Mouse (Mus musculus) ES-E14 (cell line): ENCODE data around the gene Ndufa8. TPM values are rescaled to one million over a fixed set of nuclear protein-coding genes. Genes with fewer than 3 reads are reported as not detected.
A peak's percentile ranks its signal among the peaks of the same experiment; 100 is the strongest.

Experiments used
- DNase-seq: peaks from one replicate; pipeline ENCODE4 v3.0.0-alpha.2; 2013; ENCODE audit warnings: low read depth, low spot score
- H3K27ac ChIP-seq: 2 replicates; pipeline ENCODE4 v1.5.1; 2012; ENCODE audit warnings: low read depth, mild to moderate bottlenecking, low read length, moderate library complexity, mixed read lengths; ENCODE audit not compliant: poor library complexity, insufficient read depth, severe bottlenecking
- H3K36me3 ChIP-seq: 2 replicates; pipeline ENCODE4 v1.6.1; 2012; ENCODE audit warnings: mild to moderate bottlenecking, low read length, moderate library complexity, mixed read lengths; ENCODE audit not compliant: control insufficient read depth, poor library complexity, insufficient read depth, severe bottlenecking
- H3K4me1 ChIP-seq, 2 experiments: fragments of 150-350 bp in 1 of 2; sonication (generic) in 1 of 2; 2 replicates each; pipeline ENCODE4 v1.6.1; 2012; ENCODE audit warnings: low read length in 2 of 2, mild to moderate bottlenecking in 1 of 2, mixed read lengths in 1 of 2; ENCODE audit not compliant: control insufficient read depth in 2 of 2, insufficient read depth in 2 of 2, poor library complexity in 1 of 2
- H3K4me3 ChIP-seq, 2 experiments: fragments of 150-350 bp in 1 of 2; sonication (generic) in 1 of 2; 2 replicates each; pipeline ENCODE4 v1.5.1; 2012; ENCODE audit warnings: low read length in 2 of 2, low read depth in 1 of 2, mild to moderate bottlenecking in 1 of 2, mixed read lengths in 1 of 2; ENCODE audit not compliant: insufficient read depth in 1 of 2, poor library complexity in 1 of 2, severe bottlenecking in 1 of 2
- H3K9ac ChIP-seq: 2 replicates; pipeline ENCODE4 v1.6.1; 2012; ENCODE audit warnings: low read depth, mild to moderate bottlenecking, low read length, mixed read lengths; ENCODE audit not compliant: poor library complexity, insufficient read depth, severe bottlenecking
- H3K9me3 ChIP-seq: fragments of 150-350 bp; sonication (generic); 2 replicates; pipeline ENCODE4 v1.6.1; 2012; ENCODE audit warnings: low read depth, mild to moderate bottlenecking, low read length; ENCODE audit not compliant: control insufficient read depth, insufficient read depth
- CHD2 ChIP-seq: IDR thresholded peaks from 2 replicates; pipeline ENCODE4 v1.6.1; 2014; ENCODE audit warnings: mild to moderate bottlenecking, low read depth, low read length, inconsistent platforms
- HCFC1 ChIP-seq: IDR thresholded peaks from 2 replicates; pipeline ENCODE4 v1.6.1; 2012; ENCODE audit warnings: low read length, inconsistent platforms, borderline replicate concordance; ENCODE audit not compliant: insufficient read depth
- MAFK ChIP-seq: IDR thresholded peaks from 2 replicates; pipeline ENCODE4 v1.6.1; 2014; ENCODE audit warnings: mild to moderate bottlenecking, low read depth, low read length, inconsistent platforms; ENCODE audit not compliant: insufficient read depth
- ZC3H11A ChIP-seq: IDR thresholded peaks from 2 replicates; pipeline ENCODE4 v1.6.1; 2012; ENCODE audit warnings: low read depth, mild to moderate bottlenecking, inconsistent platforms, low read length, borderline replicate concordance
- ZNF384 ChIP-seq: IDR thresholded peaks from 2 replicates; pipeline ENCODE4 v1.6.1; 2012; ENCODE audit warnings: low read depth, low read length, inconsistent platforms
- in situ Hi-C, 2 experiments: fragments of 600-800 bp; cut with MboI; formaldehyde crosslinking; loops; one replicate each; pipeline ENCODE4 v1.15.1; 2025; ENCODE audit warnings: low sequenced_read_pairs in 2 of 2, inconsistent platforms in 1 of 2; ENCODE audit not compliant: unreplicated experiment in 2 of 2
- total RNA-seq: library from RNA; depleted of rRNA; stranded (reverse); fragments of 300-350 nt; gene quantifications from 2 replicates; pipeline ENCODE4 v1.2.3, GENCODE M21; 2012

Gene Ndufa8
- total RNA-seq, 1 experiment: 89.0 TPM

DNA sequence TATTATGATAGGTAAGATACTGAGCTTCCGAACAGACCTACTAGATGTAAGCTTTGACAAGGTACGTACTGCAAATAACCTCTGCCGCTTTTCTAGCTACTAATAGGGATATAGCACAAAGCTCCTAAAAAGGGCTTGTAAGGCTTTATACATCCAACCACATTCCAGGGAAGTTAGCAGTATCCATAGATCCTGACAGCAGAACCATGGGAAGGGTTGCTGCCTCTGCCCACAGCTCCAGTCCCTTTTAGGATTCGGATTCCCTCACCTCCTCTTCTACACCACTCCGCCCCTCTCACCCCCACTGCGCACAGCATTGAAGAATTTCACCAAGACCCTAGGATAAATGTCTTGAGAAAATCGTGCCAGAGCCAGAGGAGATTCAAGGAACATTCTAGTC is 44.1 kb upstream of the Ndufa8 start:
- in situ Hi-C loops: no loop called here
- H3K9me3 ChIP-seq: no peaks in the 10 kb centered on the region
- TF ChIP-seq ZC3H11A: no peak
- TF ChIP-seq MAFK: no peak
- no peak for TF ChIP-seq HCFC1
- no peak for TF ChIP-seq ZNF384
- no peak for TF ChIP-seq CHD2
- no peak overlapping the region for H3K27ac ChIP-seq
- no peaks in the 10 kb centered on the region for H3K36me3 ChIP-seq
- H3K9ac ChIP-seq: no peak overlapping the region
- peaks cover 0 to 3% of the 10 kb centered on the region in 2 experiments; a peak in 1 of 4 replicates for H3K4me1 ChIP-seq
- DNase-seq: no peak
- H3K4me3 ChIP-seq: no peak overlapping the region

DNA sequence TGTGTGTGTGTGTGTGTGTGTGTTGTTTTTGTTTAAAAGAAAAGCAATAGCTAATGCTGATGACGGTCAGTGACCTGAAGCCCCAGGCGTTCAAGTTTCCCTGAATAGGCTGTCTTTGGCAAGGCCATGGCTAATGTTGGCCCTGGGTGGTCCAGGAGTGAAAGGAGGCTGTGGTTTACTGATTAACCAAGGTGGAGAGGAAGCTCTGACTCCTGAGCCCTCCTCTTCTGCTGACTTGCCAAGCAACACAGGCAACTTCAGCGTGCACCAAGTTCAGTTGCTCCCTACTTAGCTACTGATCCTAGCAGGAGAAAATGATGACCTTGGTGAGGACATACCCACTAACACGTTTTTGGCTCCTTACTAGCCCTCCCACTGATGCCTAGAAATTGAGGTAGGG is 43.5 kb upstream of the Ndufa8 start:
- no peak for TF ChIP-seq ZNF384
- no peak for TF ChIP-seq ZC3H11A
- Histone ChIP-seq H3K36me3 (no peaks in the 10 kb centered on the region), H3K27ac (no peak overlapping the region), H3K9me3 (no peaks in the 10 kb centered on the region), H3K9ac (no peak overlapping the region), H3K4me1 (peaks cover 0 to 3% of the 10 kb centered on the region in 2 experiments; a peak in 1 of 4 replicates), H3K4me3 (no peak overlapping the region)
- DNase-seq: no peak
- in situ Hi-C loops: no loop called here

DNA sequence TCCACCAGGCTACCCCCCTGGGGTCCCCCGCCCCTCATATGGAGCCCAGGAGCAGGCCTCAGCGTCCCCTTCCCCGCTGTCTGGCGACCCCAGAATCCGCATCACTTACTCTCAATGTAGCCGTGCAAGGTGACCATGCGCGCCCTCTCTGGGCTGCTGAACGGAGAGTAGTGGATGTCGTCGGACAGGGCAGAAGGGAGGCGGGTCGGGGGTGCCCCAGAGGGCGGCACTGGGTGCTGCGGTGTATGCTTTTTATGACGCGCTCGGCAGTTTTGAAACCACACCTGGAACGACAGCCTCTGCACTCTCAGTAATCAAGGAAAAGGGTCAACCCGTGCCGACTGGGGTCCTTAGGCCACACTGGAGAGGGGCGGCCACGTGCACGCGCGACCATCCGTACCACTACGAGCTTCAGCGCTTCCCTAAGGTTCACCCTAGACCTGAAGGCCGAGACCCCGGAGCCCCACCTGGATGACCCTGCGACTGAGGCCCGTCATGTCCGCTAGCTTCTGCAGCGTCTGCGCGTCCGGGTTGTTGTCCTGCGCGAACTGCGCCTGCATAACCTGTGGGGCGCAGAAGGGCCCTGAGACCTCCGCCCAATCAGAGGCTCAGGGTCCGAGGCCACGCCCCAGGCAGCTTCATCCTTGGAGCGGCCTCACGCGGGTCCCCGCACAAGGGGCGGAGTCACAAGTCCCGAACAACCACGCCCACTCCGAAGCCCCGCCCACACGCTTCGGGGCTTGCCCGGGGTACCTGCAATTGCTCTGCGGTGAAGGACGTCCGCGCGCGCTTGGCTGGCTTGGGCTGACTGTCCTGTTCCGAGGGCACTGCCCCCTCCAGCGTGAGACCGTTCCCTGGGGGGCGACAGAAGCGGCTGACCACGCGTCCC is 41.9 kb upstream of the Ndufa8 start:
- H3K4me3 ChIP-seq: peak overlapping the region; percentile 70 to 83
- TF ChIP-seq ZC3H11A (no peak), CHD2 (no peak), ZNF384 (no peak), HCFC1 (no peak), MAFK (no peak)
- no peak overlapping the region for H3K27ac ChIP-seq
- no peaks in the 10 kb centered on the region for H3K36me3 ChIP-seq
- H3K9me3 ChIP-seq: no peaks in the 10 kb centered on the region
- H3K4me1 ChIP-seq: peaks cover 0 to 3% of the 10 kb centered on the region in 2 experiments; a peak in 1 of 4 replicates
- DNase-seq: peak; percentile 95
- H3K9ac ChIP-seq: peak overlapping the region; percentile 56
- in situ Hi-C loops: no loop called here

DNA sequence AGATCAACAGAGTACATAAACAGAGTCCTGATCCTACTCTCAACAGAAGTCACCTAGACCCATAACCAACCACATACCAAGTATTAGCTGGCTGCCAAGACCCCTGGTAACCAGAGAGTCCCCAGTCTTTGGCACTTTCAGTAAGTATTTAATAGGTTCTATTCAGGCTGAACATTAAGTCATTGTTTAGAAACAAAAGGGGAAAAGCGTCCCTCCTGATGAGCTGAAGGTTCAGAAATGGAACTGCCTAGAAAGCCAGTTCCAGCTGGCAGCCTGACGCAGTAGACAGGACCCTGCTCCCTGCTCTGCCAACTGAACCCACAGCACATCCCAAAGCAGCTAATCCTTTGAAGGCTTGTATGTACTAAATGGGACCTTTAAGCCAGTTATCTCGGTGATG is 40.0 kb upstream of the Ndufa8 start:
- no peak overlapping the region for H3K9ac ChIP-seq
- H3K36me3 ChIP-seq: no peaks in the 10 kb centered on the region
- in situ Hi-C loops: no loop called here
- no peaks in the 10 kb centered on the region for H3K9me3 ChIP-seq
- no peak for DNase-seq
- peaks cover 0 to 3% of the 10 kb centered on the region in 2 experiments; a peak in 1 of 4 replicates for H3K4me1 ChIP-seq
- TF ChIP-seq CHD2: no peak
- TF ChIP-seq ZC3H11A: no peak
- TF ChIP-seq ZNF384: no peak
- TF ChIP-seq HCFC1: no peak
- no peak for TF ChIP-seq MAFK
- H3K27ac ChIP-seq: no peak overlapping the region
- H3K4me3 ChIP-seq: no peak overlapping the region
